Mouse (Mus musculus) hindbrain, embryonic 16.5 days (tissue): ENCODE results near the gene Foxf1. TPM values are rescaled to one million over a fixed set of nuclear protein-coding genes. Genes with fewer than 3 reads are reported as not detected.

ENCODE experiments used
- ATAC-seq: fragments of 200-750 bp; cut with Nextera tagmentation; 2 replicates; pipeline ENCODE4 v1.8.0; 2017; ENCODE audit warnings: moderate TSS enrichment, moderate library complexity
- H3K27ac ChIP-seq: fragments of 300-500 bp; sonication (generic); 2 replicates; pipeline ENCODE4 v1.5.1; 2014; ENCODE audit warnings: low read depth, mild to moderate bottlenecking, control low read depth, low read length, moderate library complexity
- H3K27me3 ChIP-seq: fragments of 300-500 bp; sonication (generic); replicated peaks from 2 replicates; pipeline ENCODE4 v1.6.1; 2014; ENCODE audit warnings: low read length; ENCODE audit not compliant: control insufficient read depth, insufficient read depth
- H3K36me3 ChIP-seq: fragments of 300-500 bp; sonication (generic); 2 replicates; pipeline ENCODE4 v1.6.1; 2014; ENCODE audit warnings: mild to moderate bottlenecking, low read length, moderate library complexity, mixed read lengths; ENCODE audit not compliant: control insufficient read depth, insufficient read depth
- H3K4me1 ChIP-seq: fragments of 300-500 bp; sonication (generic); 2 replicates; pipeline ENCODE4 v1.6.1; 2014; ENCODE audit warnings: low read depth, low read length; ENCODE audit not compliant: control insufficient read depth, insufficient read depth
- H3K4me2 ChIP-seq: fragments of 300-500 bp; sonication (generic); 2 replicates; pipeline ENCODE4 v1.6.1; 2014; ENCODE audit warnings: mild to moderate bottlenecking, low read length, control low read depth, moderate library complexity
- H3K4me3 ChIP-seq: fragments of 300-500 bp; sonication (generic); 2 replicates; pipeline ENCODE4 v1.5.1; 2014; ENCODE audit warnings: mild to moderate bottlenecking, low read length, control low read depth, moderate library complexity
- H3K9ac ChIP-seq: fragments of 300-500 bp; sonication (generic); 2 replicates; pipeline ENCODE4 v1.6.1; 2014; ENCODE audit warnings: low read depth, mild to moderate bottlenecking, control low read depth, low read length, moderate library complexity
- H3K9me3 ChIP-seq: fragments of 300-500 bp; sonication (generic); 2 replicates; pipeline ENCODE4 v1.6.1; 2014; ENCODE audit warnings: mild to moderate bottlenecking, low read length, moderate library complexity; ENCODE audit not compliant: control insufficient read depth
- WGBS: fragments of 180-500 bp; shearing (Covaris S2); extraction: QIAGEN DNeasy Blood & Tissue Kit; methylation state at CpG from one replicate; pipeline ENCODE4 v1.1.7; 2014; 5-methylcytosine and 5-hydroxymethylcytosine counted together
- polyA plus RNA-seq: library from polyadenylated mRNA; unstranded; fragments of >200 nt; fragmentation: Nextera tagmentation; extraction: Ambion mirVana; gene quantifications from 2 replicates; pipeline ENCODE4 v1.2.1, GENCODE M21; 2015

Foxf1 gene
- polyA plus RNA-seq, 1 experiment from 2014 or later: 1.3 TPM

GRCm38 (mm10) chr8:121107668-121108656, 23.8 kb downstream of the Foxf1 start, which contains the start of gene Mthfsd:
TSS of gene Mthfsd (minus strand) at chr8:121108392.
- Histone ChIP-seq H3K4me3 (peak within 1 kb of the TSS; percentile 95), H3K27ac (peak within 1 kb of the TSS; percentile 90), H3K9ac (peak within 1 kb of the TSS; percentile 87), H3K36me3 (peaks cover 7% of the 10 kb centered on the region), H3K4me1 (peaks cover 11% of the 10 kb centered on the region), H3K9me3 (no peaks in the 10 kb centered on the region), H3K27me3 (peaks cover 6% of the 10 kb centered on the region; the same call in 1 of the 2 replicates), H3K4me2 (peak within 1 kb of the TSS; percentile 95)
- 2% methylated on average over 73 of the region's 75 CpGs for WGBS
- ATAC-seq: peak; percentile 95

- Histone ChIP-seq H3K4me3 (peak overlapping the region; percentile 95), H3K9me3 (no peaks in the 10 kb centered on the region), H3K4me2 (peak overlapping the region; percentile 95), H3K27me3 (peaks cover 9% of the 10 kb centered on the region), H3K36me3 (0 out of 2 replicates have a peak, but pooled peaks cover under 1% of the 10 kb centered on the region), H3K4me1 (peaks cover 13% of the 10 kb centered on the region), H3K9ac (peak overlapping the region; percentile 87), H3K27ac (no peak overlapping the region)
- 13% methylated on average over 5 of the region's 5 CpGs for WGBS
- no peak for ATAC-seq
Observed at GRCm38 (mm10) chr8:121108657-121109056, 24.5 kb downstream of the Foxf1 start.

GRCm38 (mm10) chr8:121111145-121111907, 27.1 kb downstream of the Foxf1 start:
- ATAC-seq: no peak
- H3K9me3 ChIP-seq: no peaks in the 10 kb centered on the region
- 52% methylated on average over 7 of the region's 7 CpGs for WGBS
- peaks cover 16% of the 10 kb centered on the region for H3K4me1 ChIP-seq
- no peak overlapping the region for H3K27ac ChIP-seq
- no peak overlapping the region for H3K4me3 ChIP-seq
- H3K4me2 ChIP-seq: no peak overlapping the region
- H3K9ac ChIP-seq: no peak overlapping the region
- peaks cover 31% of the 10 kb centered on the region for H3K27me3 ChIP-seq
- no peaks in the 10 kb centered on the region for H3K36me3 ChIP-seq

GRCm38 (mm10) chr8:121113261-121113660, 29.1 kb downstream of the Foxf1 start:
- Histone ChIP-seq H3K36me3 (no peaks in the 10 kb centered on the region), H3K27ac (no peak overlapping the region), H3K9me3 (peaks cover 4% of the 10 kb centered on the region; the same call in 1 of the 2 replicates), H3K4me3 (no peak overlapping the region; the same call in 1 of the 2 replicates), H3K27me3 (peaks cover 49% of the 10 kb centered on the region), H3K4me1 (peaks cover 15% of the 10 kb centered on the region), H3K9ac (no peak overlapping the region), H3K4me2 (no peak overlapping the region)
- 1% methylated on average over 21 of the region's 21 CpGs for WGBS
- ATAC-seq: peak; percentile 66

GRCm38 (mm10) chr8:121115136-121115535, 30.9 kb downstream of the Foxf1 start:
- peaks cover 56% of the 10 kb centered on the region for H3K27me3 ChIP-seq
- no peaks in the 10 kb centered on the region for H3K36me3 ChIP-seq
- H3K9ac ChIP-seq: no peak overlapping the region
- no peak overlapping the region for H3K27ac ChIP-seq
- H3K4me1 ChIP-seq: peaks cover 15% of the 10 kb centered on the region
- H3K4me2 ChIP-seq: no peak overlapping the region
- H3K4me3 ChIP-seq: no peak overlapping the region
- peaks cover 4% of the 10 kb centered on the region; the same call in 1 of the 2 replicates for H3K9me3 ChIP-seq
- WGBS: under 1% methylated on average over 25 of the region's 25 CpGs
- no peak for ATAC-seq

GRCm38 (mm10) chr8:121115948-121116347, 31.8 kb downstream of the Foxf1 start, which contains the start of gene Foxc2:
TSS of gene Foxc2 (plus strand) at chr8:121116171.
- H3K27ac ChIP-seq: no peak within 1 kb of the TSS
- peaks cover 4% of the 10 kb centered on the region; the same call in 1 of the 2 replicates for H3K9me3 ChIP-seq
- H3K4me2 ChIP-seq: peak within 1 kb of the TSS; percentile 63
- ATAC-seq: no peak
- peak within 1 kb of the TSS; percentile 39 for H3K4me3 ChIP-seq
- 0% methylated on average over 24 of the region's 25 CpGs for WGBS
- H3K27me3 ChIP-seq: peaks cover 64% of the 10 kb centered on the region
- H3K4me1 ChIP-seq: peaks cover 15% of the 10 kb centered on the region
- no peaks in the 10 kb centered on the region for H3K36me3 ChIP-seq
- peak within 1 kb of the TSS; percentile 54 for H3K9ac ChIP-seq

GRCm38 (mm10) chr8:121116591-121117185, 32.5 kb downstream of the Foxf1 start:
- peaks cover 4% of the 10 kb centered on the region; the same call in 1 of the 2 replicates for H3K9me3 ChIP-seq
- H3K4me2 ChIP-seq: peak overlapping the region; percentile 63
- H3K9ac ChIP-seq: peak overlapping the region; percentile 38
- peaks cover 15% of the 10 kb centered on the region for H3K4me1 ChIP-seq
- WGBS: under 1% methylated on average over 55 of the region's 55 CpGs
- no peak for ATAC-seq
- no peak overlapping the region for H3K27ac ChIP-seq
- no peaks in the 10 kb centered on the region for H3K36me3 ChIP-seq
- H3K27me3 ChIP-seq: peaks cover 70% of the 10 kb centered on the region
- peak overlapping the region; percentile 39 for H3K4me3 ChIP-seq

- peaks cover 15% of the 10 kb centered on the region for H3K4me1 ChIP-seq
- H3K4me2 ChIP-seq: peak overlapping the region; percentile 32; the same call in 1 of the 2 replicates
- H3K4me3 ChIP-seq: peak overlapping the region; percentile 39
- no peak for ATAC-seq
- no peak overlapping the region for H3K27ac ChIP-seq
- no peaks in the 10 kb centered on the region for H3K36me3 ChIP-seq
- H3K27me3 ChIP-seq: peaks cover 73% of the 10 kb centered on the region
- peak overlapping the region; percentile 38 for H3K9ac ChIP-seq
- 1% methylated on average over 46 of the region's 62 CpGs for WGBS
- H3K9me3 ChIP-seq: peaks cover 4% of the 10 kb centered on the region; the same call in 1 of the 2 replicates
Observed at GRCm38 (mm10) chr8:121117186-121117651, 33.0 kb downstream of the Foxf1 start.
